Mouse (Mus musculus): ENCODE results near the gene Trpc7. TPM values are rescaled to one million over a fixed set of nuclear protein-coding genes. Genes with fewer than 3 reads are reported as not detected.

Gene Trpc7
- polyA plus RNA-seq, 1 experiment from 2014 or later: 4.4 TPM

GRCm38 (mm10) chr13:56735212-56735875 lies 160.4 kb downstream of the Trpc7 start:
- Histone ChIP-seq H3K9ac (replicated peaks; ENCODE audit: low read length) (no peak overlapping the region), H3K36me3 (ENCODE audit: control insufficient read depth, insufficient read depth, low read length) (peaks cover 86% of the 10 kb centered on the region), H3K4me3 (replicated peaks; ENCODE audit: low read depth, low read length) (no peak overlapping the region), H3K27me3 (ENCODE audit: control insufficient read depth, insufficient read depth, low read length) (no peaks in the 10 kb centered on the region), H3K9me3 (ENCODE audit: control insufficient read depth, low read length) (no peaks in the 10 kb centered on the region), H3K27ac (replicated peaks; ENCODE audit: low read depth, low read length) (no peak overlapping the region), H3K4me1 (ENCODE audit: control insufficient read depth, insufficient read depth, low read length) (no peaks in the 10 kb centered on the region), H3K4me2 (ENCODE audit: low read length) (no peak overlapping the region)
- DNase-seq: peak; percentile 63
- ATAC-seq (ENCODE audit: low FRiP score, low TSS enrichment): no peak
- 63% methylated on average over 6 of the region's 6 CpGs for whole genome bisulfite sequencing

- H3K27me3 ChIP-seq (ENCODE audit: control insufficient read depth, insufficient read depth, low read length): no peaks in the 10 kb centered on the region
- H3K4me3 ChIP-seq (replicated peaks; ENCODE audit: low read depth, low read length): no peak overlapping the region
- no peaks in the 10 kb centered on the region for H3K9me3 ChIP-seq (ENCODE audit: control insufficient read depth, low read length)
- no peak overlapping the region for H3K4me2 ChIP-seq (ENCODE audit: low read length)
- ATAC-seq (ENCODE audit: low FRiP score, low TSS enrichment): no peak
- H3K36me3 ChIP-seq (ENCODE audit: control insufficient read depth, insufficient read depth, low read length): peaks cover 86% of the 10 kb centered on the region
- DNase-seq: no peak
- no peaks in the 10 kb centered on the region for H3K4me1 ChIP-seq (ENCODE audit: control insufficient read depth, insufficient read depth, low read length)
- no peak overlapping the region for H3K27ac ChIP-seq (replicated peaks; ENCODE audit: low read depth, low read length)
- no peak overlapping the region for H3K9ac ChIP-seq (replicated peaks; ENCODE audit: low read length)
- WGBS: 89% methylated on average over 4 of the region's 4 CpGs
Measured at GRCm38 (mm10) chr13:56734617-56735016, 161.2 kb downstream of the Trpc7 start.

DNA sequence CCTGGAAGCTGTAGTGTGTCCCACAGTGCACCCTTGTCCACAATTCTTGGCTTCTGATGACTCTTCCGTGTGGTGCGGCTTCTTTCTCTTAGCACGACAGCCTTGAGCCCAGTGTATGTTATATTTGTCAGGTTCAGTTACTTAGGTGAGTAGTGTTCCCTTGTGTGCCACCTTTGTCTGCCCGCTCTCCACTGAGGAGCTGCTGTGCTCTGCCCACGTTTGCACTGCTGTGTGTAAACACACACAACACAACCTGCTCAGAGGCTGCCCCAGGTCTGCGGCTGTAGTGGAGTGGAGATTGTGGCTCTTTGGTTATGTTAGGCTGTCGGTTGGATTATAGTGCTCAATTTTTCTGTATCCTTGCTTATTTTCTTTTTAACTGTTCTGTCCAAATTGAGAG lies 166.7 kb downstream of the Trpc7 start:
- Histone ChIP-seq H3K9ac (replicated peaks; ENCODE audit: low read length) (no peak overlapping the region), H3K36me3 (ENCODE audit: control insufficient read depth, insufficient read depth, low read length) (peaks cover 84% of the 10 kb centered on the region), H3K4me3 (replicated peaks; ENCODE audit: low read depth, low read length) (no peak overlapping the region), H3K4me2 (ENCODE audit: low read length) (no peak overlapping the region), H3K27me3 (ENCODE audit: control insufficient read depth, insufficient read depth, low read length) (no peaks in the 10 kb centered on the region), H3K9me3 (ENCODE audit: control insufficient read depth, low read length) (no peaks in the 10 kb centered on the region), H3K4me1 (ENCODE audit: control insufficient read depth, insufficient read depth, low read length) (no peaks in the 10 kb centered on the region), H3K27ac (replicated peaks; ENCODE audit: low read depth, low read length) (no peak overlapping the region)
- DNase-seq: no peak
- ATAC-seq (ENCODE audit: low FRiP score, low TSS enrichment): no peak
- 97% methylated on average over 7 of the region's 7 CpGs for WGBS

DNA sequence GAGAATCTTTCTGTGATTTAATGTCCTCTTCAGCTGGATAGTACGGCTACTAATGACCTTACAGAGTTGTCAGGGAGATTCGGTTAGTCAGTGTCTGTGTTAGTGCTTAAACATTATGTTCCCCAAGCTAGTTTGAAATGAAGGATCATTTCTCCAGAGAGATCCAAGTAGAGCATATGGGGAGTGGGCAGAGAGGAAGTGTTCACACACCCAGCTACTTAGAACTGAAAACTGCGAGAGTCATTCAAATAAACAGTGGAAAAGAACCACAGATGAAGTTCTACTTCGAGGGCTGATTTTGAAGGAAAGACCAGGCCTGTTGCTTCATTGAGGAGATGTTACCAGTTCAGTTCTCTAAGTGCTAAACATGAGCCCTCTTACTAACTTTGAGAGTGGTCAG lies 169.2 kb downstream of the Trpc7 start:
- Histone ChIP-seq H3K9me3 (ENCODE audit: control insufficient read depth, low read length) (no peaks in the 10 kb centered on the region), H3K4me1 (ENCODE audit: control insufficient read depth, insufficient read depth, low read length) (no peaks in the 10 kb centered on the region), H3K4me3 (replicated peaks; ENCODE audit: low read depth, low read length) (no peak overlapping the region), H3K4me2 (ENCODE audit: low read length) (no peak overlapping the region), H3K27ac (replicated peaks; ENCODE audit: low read depth, low read length) (no peak overlapping the region), H3K9ac (replicated peaks; ENCODE audit: low read length) (no peak overlapping the region), H3K36me3 (ENCODE audit: control insufficient read depth, insufficient read depth, low read length) (peaks cover 68% of the 10 kb centered on the region), H3K27me3 (ENCODE audit: control insufficient read depth, insufficient read depth, low read length) (no peaks in the 10 kb centered on the region)
- ATAC-seq (ENCODE audit: low FRiP score, low TSS enrichment) (no peak), DNase-seq (no peak)
- 95% methylated on average over 4 of the region's 4 CpGs for WGBS

Other genes starting within 250 kb of the Trpc7 start
- gene Smad5, start 193.0 kb downstream of the Trpc7 start, polyA plus RNA-seq (2014; fragmentation: Nextera tagmentation; extraction: Ambion mirVana): 20.4 and 35.7 TPM in 2 replicates
- gene Gm45623, start 142.2 kb downstream of the Trpc7 start, polyA plus RNA-seq (2014; fragmentation: Nextera tagmentation; extraction: Ambion mirVana): 1.1 and 2.1 TPM in 2 replicates

Data from midbrain, embryonic 14.5 days (tissue).